Mouse (Mus musculus) spleen, adult 2 months (tissue): ENCODE data around the gene Vps26c.
"Not testable (repeated sequence)": the region's sequence is repeated elsewhere in the genome, so short reads cannot be mapped to it uniquely, and the experiment has no call there.

Experiments used
- CTCF ChIP-seq: fragments of 200-500 bp; IDR thresholded peaks from 2 replicates; pipeline ENCODE4 v1.5.1; 2011; ENCODE audit warnings: mild to moderate bottlenecking, inconsistent platforms; ENCODE audit not compliant: insufficient read depth, insufficient read length, insufficient replicate concordance; ENCODE audit errors: extremely low read depth
- POLR2A ChIP-seq: fragments of 200-500 bp; IDR thresholded peaks from 2 replicates; pipeline ENCODE4 v1.6.1; 2011; ENCODE audit warnings: low read depth, low read length, inconsistent platforms

DNA sequence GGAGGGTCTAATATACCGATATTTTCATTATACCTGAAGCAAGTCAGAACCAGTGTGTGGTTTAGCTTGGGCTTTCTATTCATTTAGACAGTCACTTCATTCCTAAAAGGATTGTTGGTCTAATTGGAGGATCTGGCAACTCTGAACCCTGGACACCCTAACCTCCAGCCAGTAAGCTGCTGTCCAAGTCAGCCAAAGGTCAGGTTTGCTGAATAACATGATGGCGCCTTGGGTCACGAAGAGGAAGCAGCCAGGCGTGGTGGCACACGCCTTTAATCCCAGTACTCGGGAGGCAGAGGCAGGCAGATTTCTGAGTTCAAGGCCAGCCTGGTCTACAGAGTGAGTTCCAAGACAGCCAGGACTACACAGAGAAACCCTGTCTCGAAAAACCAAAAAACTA is 29.5 kb downstream of the Vps26c start:
- not testable (repeated sequence) for TF ChIP-seq POLR2A, CTCF
